Mouse (Mus musculus): ENCODE results near the gene Slc4a4.

Gene Slc4a4

GRCm38 (mm10) chr5:89014782-89015181, 128.2 kb downstream of the Slc4a4 start:
- no peak for DNase-seq

- DNase-seq = no peak
These were observed 129.3 kb downstream of the Slc4a4 start for GRCm38 (mm10) chr5:89015878-89016277.

- no peak for DNase-seq
These were observed 131.9 kb downstream of the Slc4a4 start for GRCm38 (mm10) chr5:89018537-89018936.

- no peak for DNase-seq
These were observed 137.8 kb downstream of the Slc4a4 start for GRCm38 (mm10) chr5:89024413-89024812.

GRCm38 (mm10) chr5:89027518-89028085, 141.0 kb downstream of the Slc4a4 start:
- DNase-seq = no peak

- DNase-seq = no peak
These were observed 146.0 kb downstream of the Slc4a4 start for GRCm38 (mm10) chr5:89032647-89033046.

GRCm38 (mm10) chr5:89033256-89033655, 146.6 kb downstream of the Slc4a4 start:
- DNase-seq = no peak

GRCm38 (mm10) chr5:89036147-89036546, 149.5 kb downstream of the Slc4a4 start:
- no peak for DNase-seq

- no peak for DNase-seq
These were observed 154.2 kb downstream of the Slc4a4 start for GRCm38 (mm10) chr5:89040814-89041213.

GRCm38 (mm10) chr5:89043846-89044245, 157.2 kb downstream of the Slc4a4 start:
- no peak for DNase-seq

GRCm38 (mm10) chr5:89044801-89045200, 158.2 kb downstream of the Slc4a4 start:
- no peak for DNase-seq

GRCm38 (mm10) chr5:89051577-89051976, 165.0 kb downstream of the Slc4a4 start:
- no peak for DNase-seq

- peak; percentile 83 for DNase-seq
These were observed 165.6 kb downstream of the Slc4a4 start for GRCm38 (mm10) chr5:89052230-89052629.

GRCm38 (mm10) chr5:89055656-89056055, 169.0 kb downstream of the Slc4a4 start:
- peak; percentile 94 for DNase-seq

GRCm38 (mm10) chr5:89056370-89056769, 169.8 kb downstream of the Slc4a4 start:
- peak; percentile 82 for DNase-seq

- no peak for DNase-seq
These were observed 174.5 kb downstream of the Slc4a4 start for GRCm38 (mm10) chr5:89061097-89061496.

GRCm38 (mm10) chr5:89062286-89062685, 175.7 kb downstream of the Slc4a4 start:
- DNase-seq = no peak

- no peak for DNase-seq
These were observed 180.5 kb downstream of the Slc4a4 start for GRCm38 (mm10) chr5:89067111-89067510.

- peak; percentile 88 for DNase-seq
These were observed 181.5 kb downstream of the Slc4a4 start for GRCm38 (mm10) chr5:89068072-89068471.

GRCm38 (mm10) chr5:89070051-89070450, 183.4 kb downstream of the Slc4a4 start:
- DNase-seq = no peak

- no peak for DNase-seq
These were observed 185.3 kb downstream of the Slc4a4 start for GRCm38 (mm10) chr5:89071957-89072356.

GRCm38 (mm10) chr5:89077711-89078110, 191.1 kb downstream of the Slc4a4 start:
- no peak for DNase-seq

- DNase-seq = no peak
These were observed 196.9 kb downstream of the Slc4a4 start for GRCm38 (mm10) chr5:89083476-89083875.

GRCm38 (mm10) chr5:89087916-89088315, 201.3 kb downstream of the Slc4a4 start:
- DNase-seq = no peak

- no peak for DNase-seq
These were observed 201.8 kb downstream of the Slc4a4 start for GRCm38 (mm10) chr5:89088462-89088861.
